Mouse (Mus musculus): Measurements from ENCODE around the gene Lrrc8d. TPM values are rescaled to one million over a fixed set of nuclear protein-coding genes. Genes with fewer than 3 reads are reported as not detected.

Lrrc8d gene
- polyA plus RNA-seq, 1 experiment, result 14.8 TPM

- 91% methylated on average over 10 of the region's 10 CpGs for WGBS
- Histone ChIP-seq H3K4me3 (replicated peaks; ENCODE audit: insufficient read depth, low read depth, low read length) (no peak overlapping the region), H3K4me1 (ENCODE audit: control insufficient read depth, insufficient read depth, low read length) (no peaks in the 10 kb centered on the region; the same call in none of the 2 replicates), H3K27me3 (ENCODE audit: control insufficient read depth, insufficient read depth, low read length) (no peaks in the 10 kb centered on the region), H3K27ac (ENCODE audit: insufficient read depth, low read length) (no peak overlapping the region)
- TF ChIP-seq POLR2A (IDR thresholded peaks at IDR 0.05; ENCODE audit: borderline replicate concordance, insufficient read depth, low read length), result no peak
- TF ChIP-seq CTCF (IDR thresholded peaks at IDR 0.05; ENCODE audit: borderline replicate concordance, insufficient read depth, low read depth, low read length), result no peak
- DNase-seq, result no peak
Measured at GRCm38 (mm10) chr5:105784724-105785123, 85.0 kb downstream of the Lrrc8d start.

GRCm38 (mm10) chr5:105787577-105787976 is 87.8 kb downstream of the Lrrc8d start:
- Histone ChIP-seq H3K4me3 (replicated peaks; ENCODE audit: insufficient read depth, low read depth, low read length) (no peak overlapping the region), H3K27ac (ENCODE audit: insufficient read depth, low read length) (no peak overlapping the region), H3K27me3 (ENCODE audit: control insufficient read depth, insufficient read depth, low read length) (no peaks in the 10 kb centered on the region), H3K4me1 (ENCODE audit: control insufficient read depth, insufficient read depth, low read length) (no peaks in the 10 kb centered on the region; the same call in 1 of the 2 replicates)
- 48% methylated on average over 10 of the region's 10 CpGs for WGBS
- TF ChIP-seq POLR2A (IDR thresholded peaks at IDR 0.05; ENCODE audit: borderline replicate concordance, insufficient read depth, low read length) (no peak), CTCF (IDR thresholded peaks at IDR 0.05; ENCODE audit: borderline replicate concordance, insufficient read depth, low read depth, low read length) (no peak)
- no peak for DNase-seq

GRCm38 (mm10) chr5:105789801-105790200 is 90.0 kb downstream of the Lrrc8d start:
- no peaks in the 10 kb centered on the region for H3K27me3 ChIP-seq (ENCODE audit: control insufficient read depth, insufficient read depth, low read length)
- WGBS, result 71% methylated on average over 5 of the region's 5 CpGs
- H3K4me3 ChIP-seq (replicated peaks; ENCODE audit: insufficient read depth, low read depth, low read length), result no peak overlapping the region
- H3K27ac ChIP-seq (ENCODE audit: insufficient read depth, low read length), result no peak overlapping the region
- peaks cover 6% of the 10 kb centered on the region for H3K4me1 ChIP-seq (ENCODE audit: control insufficient read depth, insufficient read depth, low read length)
- no peak for DNase-seq
- no peak for TF ChIP-seq CTCF (IDR thresholded peaks at IDR 0.05; ENCODE audit: borderline replicate concordance, insufficient read depth, low read depth, low read length)
- TF ChIP-seq POLR2A (IDR thresholded peaks at IDR 0.05; ENCODE audit: borderline replicate concordance, insufficient read depth, low read length), result no peak

GRCm38 (mm10) chr5:105792331-105792801 is 92.6 kb downstream of the Lrrc8d start:
- TF ChIP-seq CTCF (IDR thresholded peaks at IDR 0.05; ENCODE audit: borderline replicate concordance, insufficient read depth, low read depth, low read length) (no peak), POLR2A (IDR thresholded peaks at IDR 0.05; ENCODE audit: borderline replicate concordance, insufficient read depth, low read length) (no peak)
- Histone ChIP-seq H3K27me3 (ENCODE audit: control insufficient read depth, insufficient read depth, low read length) (no peaks in the 10 kb centered on the region), H3K27ac (ENCODE audit: insufficient read depth, low read length) (no peak overlapping the region), H3K4me3 (replicated peaks; ENCODE audit: insufficient read depth, low read depth, low read length) (peak overlapping the region; percentile 36), H3K4me1 (ENCODE audit: control insufficient read depth, insufficient read depth, low read length) (peaks cover 6% of the 10 kb centered on the region)
- peak; percentile 45 to 49 for DNase-seq
- 11% methylated on average over 8 of the region's 8 CpGs for WGBS

GRCm38 (mm10) chr5:105792853-105793547 is 93.2 kb downstream of the Lrrc8d start:
- peak; percentile 41 to 56 for DNase-seq
- H3K4me1 ChIP-seq (ENCODE audit: control insufficient read depth, insufficient read depth, low read length), result peaks cover 8% of the 10 kb centered on the region
- no peak for TF ChIP-seq CTCF (IDR thresholded peaks at IDR 0.05; ENCODE audit: borderline replicate concordance, insufficient read depth, low read depth, low read length)
- no peak for TF ChIP-seq POLR2A (IDR thresholded peaks at IDR 0.05; ENCODE audit: borderline replicate concordance, insufficient read depth, low read length)
- no peak overlapping the region for H3K27ac ChIP-seq (ENCODE audit: insufficient read depth, low read length)
- no peaks in the 10 kb centered on the region for H3K27me3 ChIP-seq (ENCODE audit: control insufficient read depth, insufficient read depth, low read length)
- peak overlapping the region; percentile 4 for H3K4me3 ChIP-seq (replicated peaks; ENCODE audit: insufficient read depth, low read depth, low read length)
- 21% methylated on average over 13 of the region's 13 CpGs for WGBS

- no peak overlapping the region for H3K27ac ChIP-seq (ENCODE audit: insufficient read depth, low read length)
- no peak for DNase-seq
- no peak for TF ChIP-seq POLR2A (IDR thresholded peaks at IDR 0.05; ENCODE audit: borderline replicate concordance, insufficient read depth, low read length)
Measured at GRCm38 (mm10) chr5:105793548-105793940, 93.8 kb downstream of the Lrrc8d start.

GRCm38 (mm10) chr5:105798421-105798820 is 98.7 kb downstream of the Lrrc8d start:
- no peak overlapping the region for H3K27ac ChIP-seq (ENCODE audit: insufficient read depth, low read length)
- H3K27me3 ChIP-seq (ENCODE audit: control insufficient read depth, insufficient read depth, low read length), result no peaks in the 10 kb centered on the region
- H3K4me1 ChIP-seq (ENCODE audit: control insufficient read depth, insufficient read depth, low read length), result peaks cover 4% of the 10 kb centered on the region; the same call in 1 of the 2 replicates
- no peak overlapping the region for H3K4me3 ChIP-seq (replicated peaks; ENCODE audit: insufficient read depth, low read depth, low read length)
- WGBS, result 83% methylated on average over 4 of the region's 4 CpGs
- DNase-seq, result no peak
- TF ChIP-seq CTCF (IDR thresholded peaks at IDR 0.05; ENCODE audit: borderline replicate concordance, insufficient read depth, low read depth, low read length) (no peak), POLR2A (IDR thresholded peaks at IDR 0.05; ENCODE audit: borderline replicate concordance, insufficient read depth, low read length) (no peak)

More at GRCm38 (mm10) chr5:105793548-105793940, 93.8 kb downstream of the Lrrc8d start:
- H3K4me3 ChIP-seq (replicated peaks; ENCODE audit: insufficient read depth, low read depth, low read length), result no peak overlapping the region
- no peaks in the 10 kb centered on the region for H3K27me3 ChIP-seq (ENCODE audit: control insufficient read depth, insufficient read depth, low read length)
- H3K4me1 ChIP-seq (ENCODE audit: control insufficient read depth, insufficient read depth, low read length), result peaks cover 9% of the 10 kb centered on the region
- 77% methylated on average over 5 of the region's 5 CpGs for WGBS

All from cerebellum, adult 2 months (tissue).